Mouse (Mus musculus) olfactory bulb, adult 2 months (tissue): Measurements from ENCODE around the gene Fam189a2.

ENCODE experiments used
- CTCF ChIP-seq: fragments of 200-500 bp; IDR thresholded peaks from 2 replicates; pipeline ENCODE4 v1.5.1; 2012; ENCODE audit warnings: low read depth, mild to moderate bottlenecking, low read length, moderate library complexity; ENCODE audit not compliant: insufficient read depth
- POLR2A ChIP-seq: fragments of 200-500 bp; IDR thresholded peaks from 2 replicates; pipeline ENCODE4 v1.6.1; 2012; ENCODE audit warnings: mild to moderate bottlenecking, low read depth, low read length, moderate library complexity; ENCODE audit not compliant: insufficient read depth

DNA sequence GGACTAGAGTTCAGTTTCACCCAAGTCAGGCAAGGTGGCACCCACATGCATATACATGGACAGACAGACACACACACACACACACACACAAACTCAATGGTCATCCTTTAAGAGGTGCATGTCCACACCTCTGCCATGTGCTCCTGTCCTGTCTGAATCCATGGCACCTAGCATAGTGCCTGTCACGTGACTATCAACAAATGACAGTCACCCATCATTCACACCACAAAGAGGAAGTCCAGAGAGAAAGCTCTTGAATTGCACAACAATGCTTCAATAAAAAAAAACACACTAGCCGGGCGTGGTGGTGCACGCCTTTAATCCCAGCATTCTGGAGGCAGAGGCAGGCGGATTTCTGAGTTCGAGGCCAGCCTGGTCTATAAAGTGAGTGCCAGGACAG is 8.5 kb downstream of the Fam189a2 start:
- TF ChIP-seq POLR2A, result no peak
- TF ChIP-seq CTCF, result no peak
